Mouse (Mus musculus): Measurements from ENCODE around the gene Zfp219. TPM values are rescaled to one million over a fixed set of nuclear protein-coding genes. Genes with fewer than 3 reads are reported as not detected.
"Not testable (repeated sequence)": the region's sequence is repeated elsewhere in the genome, so short reads cannot be mapped to it uniquely, and the experiment has no call there.

The Zfp219 gene
- total and polyA plus RNA-seq, 3 experiments, result 26.8 to 42.0 (median 30.0) TPM

- Histone ChIP-seq H3K27me3 (ENCODE audit: control insufficient read depth, insufficient read depth, low read length) (no peaks in the 10 kb centered on the region), H3K79me2 (replicated peaks; ENCODE audit: control insufficient read depth, insufficient read depth, low read length) (no peaks in the 10 kb centered on the region), H3K36me3 (ENCODE audit: control insufficient read depth, insufficient read depth, low read length) (peaks cover 2% of the 10 kb centered on the region), H3K27ac (no peak overlapping the region), H3K4me1 (ENCODE audit: control insufficient read depth, insufficient read depth, low read length) (no peaks in the 10 kb centered on the region; the same call in 1 of the 2 replicates), H3K9ac (ENCODE audit: low read depth, low read length) (no peak overlapping the region), H3K4me3 (no peak overlapping the region)
- 75% methylated on average over 9 of the region's 9 CpGs for WGBS
- intact Hi-C loops (cut with DNase I), result no loop called here
- TF ChIP-seq CTCF (IDR thresholded peaks at IDR 0.05), result no peak
- TF ChIP-seq POLR2A (IDR thresholded peaks at IDR 0.05; ENCODE audit: insufficient read depth, low read depth, low read length), result no peak
- TF ChIP-seq EP300 (IDR thresholded peaks at IDR 0.05; ENCODE audit: insufficient read depth, low read depth, low read length), result no peak
- DNase-seq, result no peak
Observed at GRCm38 (mm10) chr14:52045966-52046565, 25.5 kb upstream of the Zfp219 start.

GRCm38 (mm10) chr14:52044901-52045678 lies 24.6 kb upstream of the Zfp219 start:
- TF ChIP-seq CTCF (IDR thresholded peaks at IDR 0.05) (peak; percentile 57), POLR2A (IDR thresholded peaks at IDR 0.05; ENCODE audit: insufficient read depth, low read depth, low read length) (no peak), EP300 (IDR thresholded peaks at IDR 0.05; ENCODE audit: insufficient read depth, low read depth, low read length) (no peak)
- no peaks in the 10 kb centered on the region for H3K79me2 ChIP-seq (replicated peaks; ENCODE audit: control insufficient read depth, insufficient read depth, low read length)
- H3K9ac ChIP-seq (ENCODE audit: low read depth, low read length), result no peak overlapping the region
- peaks cover 2% of the 10 kb centered on the region for H3K36me3 ChIP-seq (ENCODE audit: control insufficient read depth, insufficient read depth, low read length)
- no peak overlapping the region for H3K27ac ChIP-seq
- H3K4me1 ChIP-seq (ENCODE audit: control insufficient read depth, insufficient read depth, low read length), result no peaks in the 10 kb centered on the region; the same call in 1 of the 2 replicates
- intact Hi-C loops (cut with DNase I), result no loop called here
- H3K4me3 ChIP-seq, result no peak overlapping the region
- WGBS, result 12% methylated on average over 8 of the region's 8 CpGs
- H3K27me3 ChIP-seq (ENCODE audit: control insufficient read depth, insufficient read depth, low read length), result no peaks in the 10 kb centered on the region
- no peak for DNase-seq

GRCm38 (mm10) chr14:52043446-52043845 lies 22.9 kb upstream of the Zfp219 start:
- peak in 1 of 2 experiments; percentile 8 for DNase-seq
- no peak overlapping the region for H3K4me3 ChIP-seq

GRCm38 (mm10) chr14:52042359-52042758 lies 21.8 kb upstream of the Zfp219 start, which contains the start of gene Olfr221:
Olfr221 (minus strand) TSS chr14:52042459.
- H3K79me2 ChIP-seq (replicated peaks; ENCODE audit: control insufficient read depth, insufficient read depth, low read length); DNase-seq; H3K36me3 ChIP-seq (ENCODE audit: control insufficient read depth, insufficient read depth, low read length); H3K27me3 ChIP-seq (ENCODE audit: control insufficient read depth, insufficient read depth, low read length); intact Hi-C loops (cut with DNase I); H3K4me1 ChIP-seq (ENCODE audit: control insufficient read depth, insufficient read depth, low read length); H3K4me3 ChIP-seq; H3K9ac ChIP-seq (ENCODE audit: low read depth, low read length): not testable (repeated sequence)
- H3K27ac ChIP-seq, result peak within 1 kb of the TSS; percentile 27
- WGBS, result 49% methylated on average over 3 of the region's 3 CpGs

More at GRCm38 (mm10) chr14:52043446-52043845, 22.9 kb upstream of the Zfp219 start:
- TF ChIP-seq POLR2A (IDR thresholded peaks at IDR 0.05; ENCODE audit: insufficient read depth, low read depth, low read length) (no peak), CTCF (IDR thresholded peaks at IDR 0.05) (no peak), EP300 (IDR thresholded peaks at IDR 0.05; ENCODE audit: insufficient read depth, low read depth, low read length) (no peak)
- H3K27ac ChIP-seq, result peak overlapping the region; percentile 27
- WGBS, result 31% methylated on average over 6 of the region's 6 CpGs
- no peaks in the 10 kb centered on the region; the same call in 1 of the 2 replicates for H3K4me1 ChIP-seq (ENCODE audit: control insufficient read depth, insufficient read depth, low read length)
- H3K79me2 ChIP-seq (replicated peaks; ENCODE audit: control insufficient read depth, insufficient read depth, low read length), result no peaks in the 10 kb centered on the region
- peaks cover 2% of the 10 kb centered on the region for H3K36me3 ChIP-seq (ENCODE audit: control insufficient read depth, insufficient read depth, low read length)
- intact Hi-C loops (cut with DNase I), result no loop called here
- no peak overlapping the region for H3K9ac ChIP-seq (ENCODE audit: low read depth, low read length)
- H3K27me3 ChIP-seq (ENCODE audit: control insufficient read depth, insufficient read depth, low read length), result no peaks in the 10 kb centered on the region

DNA sequence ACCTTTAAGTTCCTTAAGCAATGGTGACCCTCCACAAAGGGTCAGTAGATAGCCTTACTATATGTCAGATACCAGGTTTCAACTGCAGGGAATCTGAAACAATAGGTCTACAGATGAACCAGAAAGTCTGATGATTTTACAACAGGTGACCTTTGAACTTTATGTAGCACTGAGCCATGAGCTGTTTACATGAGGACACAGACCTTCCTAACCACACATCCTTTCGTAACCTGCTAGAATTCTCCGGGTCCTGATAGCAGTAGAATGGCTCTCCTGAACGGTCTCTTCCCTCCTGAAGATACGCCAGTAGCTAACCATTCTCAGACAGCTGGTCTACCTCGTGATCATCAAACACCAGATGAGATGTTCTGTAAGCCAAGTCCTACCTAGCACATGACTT lies 18.8 kb upstream of the Zfp219 start:
- Histone ChIP-seq H3K36me3 (ENCODE audit: control insufficient read depth, insufficient read depth, low read length) (peaks cover 2% of the 10 kb centered on the region), H3K27ac (no peak overlapping the region), H3K9ac (ENCODE audit: low read depth, low read length) (no peak overlapping the region), H3K27me3 (ENCODE audit: control insufficient read depth, insufficient read depth, low read length) (no peaks in the 10 kb centered on the region), H3K4me1 (ENCODE audit: control insufficient read depth, insufficient read depth, low read length) (no peaks in the 10 kb centered on the region; the same call in 1 of the 2 replicates), H3K4me3 (no peak overlapping the region), H3K79me2 (replicated peaks; ENCODE audit: control insufficient read depth, insufficient read depth, low read length) (no peaks in the 10 kb centered on the region)
- 81% methylated on average over 5 of the region's 5 CpGs for WGBS
- no peak for TF ChIP-seq EP300 (IDR thresholded peaks at IDR 0.05; ENCODE audit: insufficient read depth, low read depth, low read length)
- no peak for TF ChIP-seq CTCF (IDR thresholded peaks at IDR 0.05)
- no peak for TF ChIP-seq POLR2A (IDR thresholded peaks at IDR 0.05; ENCODE audit: insufficient read depth, low read depth, low read length)
- DNase-seq, result no peak
- intact Hi-C loops (cut with DNase I), result no loop called here

DNA sequence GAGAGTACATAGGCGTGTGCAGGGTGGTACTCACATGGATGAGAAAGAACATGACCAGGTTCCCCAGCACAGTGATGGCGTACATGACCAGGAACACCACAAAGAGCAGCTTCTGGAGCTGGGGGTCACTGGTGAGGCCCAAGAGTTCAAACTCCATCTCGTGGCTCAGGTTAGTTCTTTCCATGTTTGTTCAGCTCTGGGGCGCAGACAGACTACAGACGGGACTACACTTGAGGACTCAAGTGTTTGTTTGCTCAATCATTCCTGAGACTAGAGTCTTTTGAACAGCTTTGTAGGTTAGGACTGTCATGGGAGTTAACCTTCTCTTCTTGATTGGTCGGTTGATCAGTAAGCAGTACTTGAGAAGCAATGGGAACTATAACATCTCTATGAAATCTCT lies 15.4 kb upstream of the Zfp219 start:
- Histone ChIP-seq H3K4me1 (ENCODE audit: control insufficient read depth, insufficient read depth, low read length) (no peaks in the 10 kb centered on the region), H3K79me2 (replicated peaks; ENCODE audit: control insufficient read depth, insufficient read depth, low read length) (no peaks in the 10 kb centered on the region), H3K27ac (no peak overlapping the region), H3K9ac (ENCODE audit: low read depth, low read length) (no peak overlapping the region), H3K4me3 (no peak overlapping the region), H3K27me3 (ENCODE audit: control insufficient read depth, insufficient read depth, low read length) (no peaks in the 10 kb centered on the region), H3K36me3 (ENCODE audit: control insufficient read depth, insufficient read depth, low read length) (no peaks in the 10 kb centered on the region)
- DNase-seq, result no peak
- 88% methylated on average over 6 of the region's 6 CpGs for WGBS
- intact Hi-C loops (cut with DNase I), result no loop called here
- TF ChIP-seq EP300 (IDR thresholded peaks at IDR 0.05; ENCODE audit: insufficient read depth, low read depth, low read length), result no peak
- TF ChIP-seq CTCF (IDR thresholded peaks at IDR 0.05), result no peak
- no peak for TF ChIP-seq POLR2A (IDR thresholded peaks at IDR 0.05; ENCODE audit: insufficient read depth, low read depth, low read length)
